Mouse (Mus musculus) liver, adult 2 months (tissue): ENCODE results near the gene Nfkb1.

Source experiments
- CTCF ChIP-seq: fragments of 200-500 bp; IDR thresholded peaks from 2 replicates; pipeline ENCODE4 v1.5.1; 2011; ENCODE audit warnings: low read depth, low read length, control low read depth
- POLR2A ChIP-seq: fragments of 200-500 bp; IDR thresholded peaks from 2 replicates; pipeline ENCODE4 v1.6.1; 2011; ENCODE audit warnings: low read length, control low read depth; ENCODE audit not compliant: insufficient read depth; ENCODE audit errors: extremely low read depth

DNA sequence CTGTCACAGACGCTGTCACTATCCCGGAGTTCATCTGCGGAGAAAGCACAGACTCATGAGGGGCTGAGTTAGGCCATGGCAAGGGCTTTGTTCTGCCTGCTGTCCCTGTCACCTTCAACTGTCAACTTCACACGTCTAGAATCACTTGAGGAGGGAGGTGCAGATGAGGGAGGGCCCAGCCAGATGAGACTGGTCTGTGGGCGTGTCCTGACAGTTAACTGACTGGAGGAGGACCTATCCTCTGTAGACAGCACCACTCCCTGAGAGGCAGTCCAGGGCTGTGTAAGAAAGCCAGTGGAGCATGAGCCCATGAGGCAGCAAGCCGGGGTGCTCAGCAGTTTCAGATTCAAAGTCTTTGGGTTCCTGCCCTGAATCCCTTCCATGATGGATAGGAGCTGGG, 105.9 kb downstream of the Nfkb1 start:
- TF ChIP-seq POLR2A: no peak
- TF ChIP-seq CTCF: no peak
